Mouse (Mus musculus): ENCODE results near the gene Map2k5. TPM values are rescaled to one million over a fixed set of nuclear protein-coding genes. Genes with fewer than 3 reads are reported as not detected.

The Map2k5 gene
- polyA plus RNA-seq (2012; rRNA removed) = 28.7 and 31.9 TPM in 2 replicates

DNA sequence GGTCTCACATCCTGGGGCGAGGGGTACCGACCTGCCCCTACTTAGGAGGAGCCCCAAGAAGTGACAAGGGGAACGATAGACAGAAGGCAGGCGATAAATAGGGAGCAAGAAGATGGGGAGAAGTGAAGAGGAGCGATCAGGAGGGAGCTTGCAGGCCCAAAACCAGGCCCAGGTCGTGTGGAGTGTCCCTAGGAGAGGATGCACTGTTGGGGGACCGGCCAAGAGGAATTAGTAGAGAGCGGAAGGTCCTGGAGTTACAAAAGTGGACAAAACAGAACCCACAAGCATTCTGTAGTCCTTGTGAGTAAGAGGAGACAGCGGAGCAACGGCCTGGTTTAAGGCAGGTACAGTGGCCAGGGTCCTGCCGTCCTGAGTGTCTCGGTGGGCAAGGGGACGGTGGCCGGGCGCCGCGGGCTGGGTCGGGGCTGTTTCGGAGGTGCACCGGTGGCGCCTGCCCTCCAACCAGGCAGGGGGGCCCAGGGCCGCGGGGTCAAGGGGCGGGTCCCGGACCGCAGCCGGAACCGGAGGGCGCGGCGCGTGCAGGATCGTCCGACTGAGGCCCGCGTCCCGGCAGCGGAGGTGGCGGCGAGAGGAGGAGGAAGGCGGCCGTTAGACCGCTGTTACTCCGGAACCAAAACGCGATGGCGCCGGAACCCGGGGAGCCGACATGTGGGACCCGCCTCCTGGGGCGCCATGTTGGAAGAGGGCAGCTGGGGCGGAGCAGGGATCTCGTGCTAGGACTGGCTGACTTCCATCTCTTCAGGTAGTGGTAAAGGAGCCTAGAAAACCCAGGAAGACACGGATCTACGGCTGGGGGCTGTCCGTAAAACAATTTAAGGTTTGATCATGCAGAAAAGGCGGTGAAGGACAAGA, at the start of gene Map2k5:
Gene Map2k5, minus strand, starts transcription at position 633 of the 873 bp plus-strand sequence.
- peak; percentile 78 to 94 for DNase-seq (ENCODE audit: extremely low spot score in 1 of 2, low spot score in 1 of 2)

DNA sequence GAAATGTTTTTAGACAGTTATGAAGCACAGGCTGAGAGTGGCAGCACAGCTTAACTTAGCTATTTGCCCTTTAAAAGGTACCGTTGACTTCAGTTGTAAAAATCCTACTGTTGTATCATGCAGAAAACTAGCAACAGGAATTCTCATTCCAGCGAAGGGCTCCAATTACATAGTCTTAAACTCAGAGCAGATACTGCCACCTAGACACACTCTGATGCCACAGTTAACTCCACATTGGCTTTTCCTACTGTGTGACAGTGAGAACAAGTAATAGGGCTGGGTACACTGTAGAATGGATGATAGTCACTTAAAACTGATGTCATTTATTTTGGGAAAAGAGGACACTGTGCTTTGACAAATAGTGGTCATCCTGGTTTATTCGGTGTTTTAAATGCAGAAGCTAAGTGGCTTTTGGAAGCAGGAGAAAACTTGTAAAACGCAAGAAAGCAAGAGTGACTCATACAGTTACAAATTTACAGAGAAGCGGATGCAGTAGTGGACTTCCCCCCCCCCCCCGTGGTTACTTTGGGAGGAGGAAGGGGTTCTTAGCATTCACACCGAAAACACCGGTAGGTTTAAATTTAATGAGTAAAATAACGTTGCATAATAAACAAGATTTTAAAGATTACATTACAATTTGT, 43.5 kb upstream of the Map2k5 start:
- peak; percentile 1 to 22 for DNase-seq (ENCODE audit: extremely low spot score in 1 of 2, low spot score in 1 of 2)

DNA sequence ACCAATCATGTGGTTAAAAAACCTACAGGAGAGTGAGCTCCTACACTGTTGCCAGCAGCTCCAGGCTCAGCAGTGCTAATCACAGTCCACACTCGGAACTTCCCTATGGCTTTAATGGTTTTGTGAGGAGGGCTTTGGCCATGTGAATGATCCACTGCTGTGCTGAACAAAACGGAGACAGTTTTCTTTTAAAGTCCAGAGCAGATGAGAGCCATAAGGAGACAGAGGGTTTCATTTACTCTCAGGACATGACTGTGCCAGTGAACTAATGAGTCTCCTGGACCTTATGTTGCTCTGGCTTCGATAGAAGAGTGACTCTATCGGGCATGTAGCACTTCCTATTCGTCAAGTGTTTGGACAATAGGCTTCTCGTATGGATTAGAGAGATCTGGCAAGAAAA, 42.7 kb upstream of the Map2k5 start:
- DNase-seq (ENCODE audit: extremely low spot score in 1 of 2, low spot score in 1 of 2) = no peak

DNA sequence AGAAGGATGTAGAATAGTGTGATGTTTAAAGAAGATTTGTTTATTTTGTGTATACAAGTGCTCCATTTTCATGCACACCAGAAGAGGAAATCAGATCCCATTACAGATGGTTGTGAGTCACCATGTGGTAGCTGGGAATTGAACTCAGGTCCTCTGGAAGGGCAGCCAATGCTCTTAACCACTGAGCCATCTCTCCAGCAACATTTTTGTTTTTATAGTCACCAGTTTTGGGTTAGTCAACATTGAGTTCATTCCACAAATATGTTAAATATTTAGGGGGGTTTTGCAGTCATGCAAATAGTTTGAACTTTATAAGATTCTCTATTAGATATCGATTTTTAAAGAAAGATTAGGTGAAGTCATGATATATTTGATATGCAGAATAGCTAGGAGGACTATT, 22.5 kb upstream of the Map2k5 start:
- no peak for DNase-seq (ENCODE audit: extremely low spot score in 1 of 2, low spot score in 1 of 2)

DNA sequence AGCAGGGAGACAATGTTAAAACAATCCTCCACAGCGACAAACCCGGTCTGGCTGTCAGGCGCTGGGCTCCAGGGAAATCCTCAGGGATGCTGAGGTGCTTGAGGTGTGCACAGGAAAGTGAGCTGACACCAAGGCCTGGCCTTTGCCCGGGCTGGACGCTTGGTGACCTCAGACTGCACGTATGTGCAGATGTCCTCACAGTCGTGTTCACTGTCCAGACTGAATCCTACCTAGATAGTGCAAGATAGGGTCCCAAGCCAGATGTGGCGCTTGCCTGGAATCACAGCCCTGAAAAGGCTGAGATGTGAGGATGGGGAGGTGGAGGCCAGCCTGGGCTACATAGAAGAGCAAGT, 21.7 kb upstream of the Map2k5 start:
- no peak for DNase-seq (ENCODE audit: extremely low spot score in 1 of 2, low spot score in 1 of 2)

DNA sequence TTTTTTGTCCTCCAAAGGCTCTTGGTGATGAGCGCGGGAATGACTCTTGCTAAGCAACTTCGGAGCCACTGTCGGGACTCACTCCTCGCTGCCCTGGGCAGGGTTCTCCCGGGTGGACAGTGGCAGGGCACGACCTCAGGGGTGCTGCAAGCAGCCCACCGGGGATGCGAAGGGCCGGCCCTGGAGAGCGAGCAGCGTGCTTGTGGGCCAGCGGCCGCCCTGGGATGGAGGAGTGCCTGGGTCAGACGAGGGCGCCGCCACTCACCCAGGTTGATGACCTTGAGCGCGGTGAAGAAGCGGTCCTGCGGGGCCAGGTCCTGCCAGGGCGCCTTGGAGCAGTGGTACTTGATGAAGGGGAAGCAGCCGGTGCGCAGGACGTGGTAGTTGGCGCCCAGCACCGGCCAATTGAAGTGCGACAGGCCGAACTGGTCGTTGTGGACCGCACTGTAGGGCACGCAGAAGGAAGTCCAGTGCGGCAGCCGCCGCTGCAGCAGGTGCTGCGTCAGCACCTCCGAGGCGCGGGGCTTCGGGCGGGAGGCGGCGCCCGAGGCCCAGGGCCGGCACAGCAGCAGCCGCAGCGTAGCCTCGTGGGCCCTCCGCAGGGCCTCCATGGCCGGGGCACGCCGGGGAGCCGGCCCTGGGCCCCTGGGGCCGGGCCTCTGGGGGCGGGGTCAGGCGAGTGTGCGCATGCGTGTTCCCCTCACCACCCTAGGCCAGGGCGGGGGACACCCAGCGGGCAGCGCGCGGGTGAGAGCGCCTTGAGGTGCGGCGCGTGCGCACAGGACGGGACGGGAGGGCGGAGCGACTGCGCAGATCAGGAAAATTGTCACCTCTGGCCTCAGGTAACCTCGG, 21.1 kb upstream of the Map2k5 start, which contains the start of gene 2300009A05Rik:
Gene 2300009A05Rik, minus strand, starts transcription at position 636 of the 852 bp plus-strand sequence.
- DNase-seq (ENCODE audit: extremely low spot score in 1 of 2, low spot score in 1 of 2) = peak; percentile 85 to 95

DNA sequence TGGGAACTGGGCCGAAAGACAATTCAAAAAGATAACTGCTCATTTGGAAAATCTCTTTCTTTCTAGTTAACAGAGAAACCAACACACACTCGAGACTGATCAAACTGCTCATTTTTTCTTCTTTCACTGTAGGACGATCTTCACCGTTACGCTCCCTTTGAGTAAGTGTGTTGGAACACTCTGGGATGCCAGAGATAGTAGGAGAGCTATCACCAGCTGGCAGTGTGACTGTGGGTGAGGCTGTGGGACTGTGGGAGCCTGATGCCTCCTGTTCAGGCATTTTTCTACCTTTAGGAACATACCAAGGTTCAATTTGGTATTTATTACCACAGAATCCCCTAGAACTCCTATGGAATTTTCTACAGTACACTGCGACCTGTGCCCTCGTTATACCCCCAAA, 17.9 kb upstream of the Map2k5 start:
- DNase-seq (ENCODE audit: extremely low spot score in 1 of 2, low spot score in 1 of 2) = peak in 1 of 2 experiments; percentile 62

DNA sequence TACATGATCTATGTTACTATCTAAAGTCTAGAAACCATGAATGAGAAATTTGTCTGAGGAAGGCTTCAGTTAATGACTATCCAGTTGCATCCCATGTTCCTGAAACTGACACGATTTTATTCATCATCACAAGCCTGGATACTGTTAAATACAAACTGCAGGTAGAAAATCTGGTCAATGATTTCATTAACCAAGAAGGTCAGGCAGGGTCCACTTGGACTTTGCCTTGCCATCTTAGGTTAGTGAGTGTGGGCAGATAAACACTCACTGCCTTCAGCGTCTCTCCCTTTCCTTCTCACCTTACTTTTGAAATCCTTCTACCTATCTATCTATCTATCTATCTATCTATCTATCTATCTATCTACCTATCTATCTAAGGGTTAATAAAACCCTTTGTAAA, 13.6 kb upstream of the Map2k5 start:
- DNase-seq (ENCODE audit: extremely low spot score in 1 of 2, low spot score in 1 of 2) = no peak

DNA sequence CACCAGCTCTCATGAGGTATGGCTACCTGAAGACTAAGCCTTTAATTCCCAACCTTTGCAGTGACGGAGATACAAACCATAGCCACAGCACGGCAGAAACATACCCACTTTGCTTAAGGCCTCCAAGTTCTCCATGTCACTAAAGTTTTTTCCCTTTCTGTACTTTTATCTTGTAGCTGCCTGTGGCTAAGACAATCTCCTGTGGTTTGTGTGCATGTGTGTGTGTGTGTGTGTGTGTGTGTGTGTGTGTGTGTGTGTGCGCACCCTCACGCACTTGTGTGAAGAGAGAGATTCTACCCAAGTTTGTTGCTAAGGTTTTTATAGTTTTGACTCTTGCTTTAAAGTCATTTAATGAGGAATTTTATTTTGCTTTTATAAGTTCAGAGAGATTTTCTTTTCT, 5.1 kb upstream of the Map2k5 start:
- DNase-seq (ENCODE audit: extremely low spot score in 1 of 2, low spot score in 1 of 2) = no peak

DNA sequence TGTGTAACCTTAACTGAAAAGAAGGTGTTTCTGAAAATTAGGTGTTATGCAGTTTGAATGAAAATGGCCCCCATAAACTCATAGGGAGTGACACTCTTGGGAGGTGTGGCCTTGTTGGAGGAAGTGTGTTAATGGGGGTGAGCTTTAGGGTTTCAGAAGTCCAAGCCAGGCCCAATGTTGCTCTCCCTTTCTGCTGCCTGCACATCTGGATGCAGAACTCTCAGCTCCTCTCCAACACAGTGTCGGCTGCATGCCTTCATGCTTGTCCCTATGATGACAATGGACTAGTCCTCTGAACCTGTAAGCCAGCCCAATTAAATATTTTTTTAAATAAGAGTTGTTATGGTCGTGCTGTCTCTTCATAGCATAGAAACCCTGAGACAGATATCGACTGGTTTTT, 2.6 kb upstream of the Map2k5 start:
- DNase-seq (ENCODE audit: extremely low spot score in 1 of 2, low spot score in 1 of 2) = no peak

DNA sequence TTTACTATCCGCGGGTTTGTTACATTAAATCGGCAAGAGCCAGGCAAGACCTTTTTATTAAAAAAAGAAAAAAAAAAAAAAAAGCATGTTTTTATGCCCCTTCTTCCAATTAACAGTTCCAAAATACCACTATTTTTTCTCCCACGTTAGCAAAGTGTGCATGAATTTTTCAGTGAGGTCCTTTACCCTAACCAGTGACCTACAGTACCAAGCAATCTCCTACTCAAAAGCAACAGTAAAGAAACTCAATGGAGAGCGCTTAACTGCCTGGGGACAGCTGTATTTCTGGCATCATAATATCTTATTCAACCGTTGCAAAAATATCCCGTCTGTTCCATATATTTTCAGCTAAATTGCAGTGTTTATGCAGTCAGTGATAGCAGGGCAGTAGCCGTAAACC, 472 bp upstream of the Map2k5 start:
- peak in 1 of 2 experiments; percentile 17 for DNase-seq (ENCODE audit: extremely low spot score in 1 of 2, low spot score in 1 of 2)

DNA sequence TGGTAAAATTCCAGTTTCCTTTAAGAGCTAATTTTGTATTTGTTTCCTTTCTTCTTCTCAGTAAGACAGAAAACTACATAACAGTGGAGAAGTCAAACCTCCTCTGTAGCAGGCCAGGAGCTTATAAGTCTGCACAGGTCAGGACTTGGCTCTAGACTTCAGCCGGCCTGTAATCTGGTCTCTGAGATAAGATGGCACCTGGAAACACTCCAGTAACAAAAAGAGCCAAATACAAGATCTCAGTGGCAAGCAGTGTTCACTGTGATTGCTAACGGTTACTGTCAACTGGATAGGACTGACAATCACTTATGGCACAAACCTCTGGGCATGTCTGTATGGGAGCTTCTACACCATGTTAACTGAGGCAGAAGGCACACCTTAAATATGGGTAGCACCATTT, 4.4 kb downstream of the Map2k5 start:
- no peak for DNase-seq (ENCODE audit: extremely low spot score in 1 of 2, low spot score in 1 of 2)

DNA sequence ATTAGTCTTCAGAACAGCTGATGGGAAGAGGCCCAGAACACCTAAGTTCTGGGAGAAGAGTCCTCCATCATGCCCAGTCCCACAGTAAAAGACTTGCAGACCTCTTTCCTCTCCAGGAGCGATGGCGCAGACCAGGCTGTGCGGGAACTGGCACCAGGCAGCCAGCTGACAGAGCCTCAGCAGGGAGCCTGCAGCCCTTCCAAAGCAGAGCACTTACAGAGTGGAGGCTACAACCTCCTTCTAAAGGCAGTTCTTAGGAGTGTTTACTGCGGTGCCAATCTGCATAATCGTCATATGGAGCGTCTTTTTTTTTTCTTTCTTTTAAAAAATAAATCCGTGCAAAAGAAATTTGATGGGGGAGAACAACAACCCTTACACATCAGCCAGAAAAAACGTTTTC, 5.2 kb downstream of the Map2k5 start:
- DNase-seq (ENCODE audit: extremely low spot score in 1 of 2, low spot score in 1 of 2) = no peak

DNA sequence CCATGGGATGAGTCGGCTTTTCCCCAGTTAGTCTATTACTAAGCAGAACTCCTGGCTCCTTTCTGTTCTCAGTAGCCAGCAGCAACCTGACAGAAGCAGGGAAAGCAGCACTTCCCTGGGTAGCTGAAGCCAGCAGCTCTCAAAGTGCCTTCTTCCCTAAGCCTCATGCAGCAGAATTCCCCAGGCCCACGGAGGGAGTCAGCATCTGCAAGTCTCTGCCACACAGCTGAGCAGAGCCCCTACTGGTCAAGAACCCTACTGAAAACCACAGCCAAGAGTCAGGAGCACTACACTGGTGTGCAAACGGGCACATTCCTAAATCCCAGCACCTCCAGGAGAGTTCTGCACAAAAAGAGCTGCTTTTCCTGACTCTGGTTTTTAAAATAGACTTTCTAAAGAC, 17.3 kb downstream of the Map2k5 start:
- DNase-seq (ENCODE audit: extremely low spot score in 1 of 2, low spot score in 1 of 2) = no peak

DNA sequence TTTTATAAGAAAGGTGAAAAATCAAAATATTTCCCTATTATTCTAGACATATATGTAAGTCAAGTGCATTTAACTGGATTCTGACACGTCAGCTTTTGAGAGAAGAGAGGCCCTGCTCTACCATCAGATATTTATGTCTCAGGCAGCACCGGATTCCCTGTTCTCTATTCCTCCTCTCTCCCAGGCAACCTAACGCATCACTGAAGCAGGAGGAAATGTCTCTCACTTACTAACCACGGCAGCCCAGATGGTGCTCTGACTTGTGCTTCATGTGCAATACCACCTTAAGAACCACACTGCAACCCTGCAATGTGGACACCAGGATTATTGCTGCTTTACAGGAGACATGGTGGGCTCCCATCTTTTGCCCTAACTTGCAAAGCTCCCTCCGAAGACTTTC, 18.7 kb downstream of the Map2k5 start:
- DNase-seq (ENCODE audit: extremely low spot score in 1 of 2, low spot score in 1 of 2) = peak in 1 of 2 experiments; percentile 28

DNA sequence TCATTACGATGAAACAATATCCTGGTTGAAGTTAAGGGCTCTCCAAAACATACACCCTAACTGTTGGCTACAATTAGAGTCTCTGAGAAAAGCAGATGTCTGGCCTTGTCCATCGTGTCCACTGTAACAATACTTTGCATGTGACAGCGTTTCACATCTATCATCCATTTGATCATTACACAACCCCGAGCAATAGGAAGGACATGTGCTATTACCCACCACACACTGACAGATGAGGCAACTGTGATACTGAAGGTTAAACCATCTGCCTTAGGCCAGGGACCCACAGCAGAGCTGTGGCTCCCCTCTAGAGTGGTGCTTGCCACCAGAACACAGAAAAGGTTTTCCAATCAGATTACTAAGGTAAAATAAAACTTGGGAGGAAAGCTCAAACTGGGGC, 21.0 kb downstream of the Map2k5 start:
- no peak for DNase-seq (ENCODE audit: extremely low spot score in 1 of 2, low spot score in 1 of 2)

DNA sequence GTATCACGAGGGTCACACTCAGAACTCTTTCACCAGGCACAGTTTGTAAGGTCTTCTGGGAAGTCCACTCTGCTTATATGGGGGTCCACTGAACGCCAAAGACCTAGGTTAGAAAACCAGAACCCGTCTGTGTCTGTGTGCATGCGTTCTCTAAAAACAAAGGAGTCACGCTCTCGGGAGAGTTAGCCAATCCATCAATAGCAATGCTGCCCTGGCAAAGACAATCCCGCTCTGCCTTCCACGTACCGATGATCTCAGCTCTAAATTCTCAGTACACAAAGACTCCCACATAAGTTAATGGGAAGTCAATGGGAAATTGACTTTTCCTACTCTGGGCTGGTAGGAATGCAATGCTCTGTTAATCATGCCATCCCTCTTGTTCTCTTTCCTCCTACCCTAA, 21.4 kb downstream of the Map2k5 start:
- DNase-seq (ENCODE audit: extremely low spot score in 1 of 2, low spot score in 1 of 2) = no peak

DNA sequence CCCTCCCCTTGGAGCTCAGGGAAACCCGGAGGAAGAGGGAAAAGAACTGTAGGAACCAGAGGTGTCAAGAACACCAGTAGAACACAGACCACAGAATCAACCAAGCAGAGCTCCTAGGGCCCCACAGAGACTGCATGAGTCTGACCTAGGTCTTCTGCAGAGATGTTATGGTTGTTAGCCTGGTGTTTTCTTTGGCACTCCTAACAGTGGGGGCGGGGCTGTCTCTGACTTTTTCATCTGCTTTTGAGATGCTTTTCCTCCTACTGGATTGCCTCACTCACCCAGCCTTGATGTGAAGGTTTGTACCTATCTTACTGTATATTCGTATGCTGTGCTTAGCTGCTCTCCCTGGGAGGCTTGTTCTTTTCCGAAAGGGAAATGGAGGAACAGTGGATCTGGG, 23.5 kb downstream of the Map2k5 start:
- DNase-seq (ENCODE audit: extremely low spot score in 1 of 2, low spot score in 1 of 2) = no peak

DNA sequence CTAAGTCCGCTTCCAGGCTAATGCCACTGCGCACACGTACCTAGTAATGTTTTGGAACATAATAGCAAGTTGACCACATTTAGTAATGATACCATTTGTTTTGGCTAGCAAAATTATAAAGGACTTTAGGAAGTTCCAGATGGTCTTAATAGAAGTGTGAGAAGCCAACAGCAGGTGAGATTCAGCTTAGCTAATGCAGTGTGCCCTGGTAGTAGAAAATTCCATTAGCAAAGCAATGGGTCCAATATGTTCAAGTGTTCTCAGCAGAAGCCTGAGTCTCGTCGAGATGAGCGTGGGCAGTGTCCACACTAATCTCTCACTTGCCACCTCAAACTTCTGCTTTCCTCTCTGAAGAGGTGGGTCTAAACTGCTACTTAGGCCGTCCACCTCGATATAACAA, 27.7 kb downstream of the Map2k5 start:
- no peak for DNase-seq (ENCODE audit: extremely low spot score in 1 of 2, low spot score in 1 of 2)

DNA sequence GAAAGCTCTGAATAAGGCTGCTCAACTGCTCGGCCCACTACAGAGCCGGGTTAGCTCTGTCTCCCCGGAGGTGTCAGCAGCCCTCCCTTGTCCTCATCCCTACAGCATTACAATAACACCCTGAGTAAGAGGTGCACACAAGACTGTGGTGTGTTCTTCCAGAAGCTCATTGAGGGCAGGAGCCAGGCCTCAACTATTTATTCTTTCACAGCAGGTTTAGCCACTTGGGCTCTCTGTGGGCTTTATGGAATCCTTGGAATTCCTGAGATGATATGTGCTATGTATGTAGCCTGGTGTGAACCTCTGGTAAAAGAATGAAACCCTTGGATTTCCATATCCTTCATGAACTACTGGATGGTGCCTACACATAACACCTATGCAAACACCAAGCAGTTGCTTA, 28.5 kb downstream of the Map2k5 start:
- no peak for DNase-seq (ENCODE audit: extremely low spot score in 1 of 2, low spot score in 1 of 2)

DNA sequence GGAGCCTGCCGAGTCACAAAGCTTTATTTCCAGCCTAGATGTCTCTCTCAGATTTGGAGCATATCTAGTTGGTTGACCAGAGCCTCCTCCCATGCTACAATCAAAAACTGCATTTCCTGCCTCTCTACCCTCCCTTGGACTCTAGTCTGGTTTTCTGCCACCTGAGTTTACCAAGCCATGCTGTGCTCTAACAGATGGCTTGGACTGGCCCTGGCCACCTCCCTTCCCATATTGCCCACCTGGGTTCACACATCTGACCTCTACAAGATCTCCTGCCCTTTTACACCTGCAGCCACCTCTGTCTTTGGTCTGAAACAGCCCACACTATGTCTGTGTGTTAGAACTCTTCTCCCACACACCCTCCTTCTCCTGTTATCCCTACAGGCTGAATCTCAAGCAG, 29.6 kb downstream of the Map2k5 start:
- no peak for DNase-seq (ENCODE audit: extremely low spot score in 1 of 2, low spot score in 1 of 2)
